Mouse (Mus musculus) CH12.LX (cell line): ENCODE results near the gene Gbgt1. TPM values are rescaled to one million over a fixed set of nuclear protein-coding genes. Genes with fewer than 3 reads are reported as not detected.

ENCODE experiments used
- DNase-seq: peaks from one replicate; pipeline ENCODE4 v3.0.0-alpha.2; 2013; ENCODE audit errors: extremely low read depth
- H3K27ac ChIP-seq: 2 replicates; pipeline ENCODE4 v1.5.1; 2012; ENCODE audit warnings: low read depth, mild to moderate bottlenecking, control low read depth, moderate library complexity; ENCODE audit not compliant: insufficient read depth
- H3K27me3 ChIP-seq: replicated peaks from 2 replicates; pipeline ENCODE3; 2012; ENCODE audit warnings: inconsistent platforms
- H3K36me3 ChIP-seq, 2 experiments: replicated peaks in 1 of 2; 2 replicates each; pipeline versions ENCODE3 to v1.6.1; 2012; ENCODE audit warnings: inconsistent platforms in 1 of 2, low read length in 1 of 2, mild to moderate bottlenecking in 1 of 2, mixed read lengths in 1 of 2, moderate library complexity in 1 of 2; ENCODE audit not compliant: control insufficient read depth in 1 of 2, insufficient read depth in 1 of 2
- H3K4me1 ChIP-seq, 2 experiments: 2 replicates each; pipeline ENCODE4 v1.6.1; 2012; ENCODE audit warnings: inconsistent platforms in 1 of 2, moderate library complexity in 1 of 2; ENCODE audit not compliant: insufficient read depth in 2 of 2, control insufficient read depth in 1 of 2
- H3K4me2 ChIP-seq: 2 replicates; pipeline ENCODE4 v1.6.1; 2012; ENCODE audit warnings: low read depth, mild to moderate bottlenecking, control low read depth; ENCODE audit not compliant: poor library complexity, insufficient read depth, severe bottlenecking
- H3K4me3 ChIP-seq, 3 experiments: fragments of 150-350 bp in 1 of 3; sonication (generic) in 1 of 3; replicated peaks in 1 of 3; 2 replicates each; pipeline versions ENCODE3 to v1.5.1; 2011 to 2012; ENCODE audit warnings: low read depth in 2 of 3, low read length in 2 of 3, mild to moderate bottlenecking in 2 of 3, moderate library complexity in 2 of 3, control low read depth in 1 of 3, improper control_type of control experiment in 1 of 3, inconsistent platforms in 1 of 3, mixed read lengths in 1 of 3; ENCODE audit not compliant: poor library complexity in 1 of 3
- H3K79me2 ChIP-seq: replicated peaks from 2 replicates; pipeline ENCODE4 v1.6.1; 2012; ENCODE audit warnings: mild to moderate bottlenecking, moderate library complexity; ENCODE audit not compliant: control insufficient read depth, poor library complexity, insufficient read depth, severe bottlenecking; ENCODE audit errors: extremely low read depth
- H3K9ac ChIP-seq: 2 replicates; pipeline ENCODE4 v1.6.1; 2012; ENCODE audit warnings: low read depth, mild to moderate bottlenecking, control low read depth, moderate library complexity; ENCODE audit not compliant: insufficient read depth
- H3K9me3 ChIP-seq: replicated peaks from 2 replicates; pipeline ENCODE3; 2012; ENCODE audit warnings: low read length, inconsistent platforms, mixed read lengths
- BHLHE40 ChIP-seq: IDR thresholded peaks from 2 replicates; pipeline ENCODE4 v1.6.1; 2011; ENCODE audit warnings: mild to moderate bottlenecking, low read depth, low read length, improper control_type of control experiment
- CHD1 ChIP-seq: IDR thresholded peaks from 2 replicates; pipeline ENCODE4 v1.6.1; 2012; ENCODE audit warnings: low read depth, low read length, improper control_type of control experiment, inconsistent platforms
- CHD2 ChIP-seq: IDR thresholded peaks from 2 replicates; pipeline ENCODE4 v1.6.1; 2011; ENCODE audit warnings: low read length, improper control_type of control experiment
- ELF1 ChIP-seq: IDR thresholded peaks from 2 replicates; pipeline ENCODE4 v1.6.1; 2014; ENCODE audit warnings: low read depth, mild to moderate bottlenecking, inconsistent platforms, low read length, improper control_type of control experiment
- EP300 ChIP-seq: IDR thresholded peaks from 2 replicates; pipeline ENCODE4 v1.6.1; 2011; ENCODE audit warnings: low read length, improper control_type of control experiment
- ETS1 ChIP-seq: conservative IDR thresholded peaks from 2 replicates; pipeline ENCODE4 v1.6.1; 2012; ENCODE audit warnings: low read depth, mild to moderate bottlenecking, inconsistent platforms, low read length, improper control_type of control experiment, moderate library complexity
- GABPA ChIP-seq: IDR thresholded peaks from 2 replicates; pipeline ENCODE4 v1.6.1; 2012; ENCODE audit warnings: low read depth, low read length, improper control_type of control experiment, inconsistent platforms; ENCODE audit not compliant: insufficient replicate concordance
- HCFC1 ChIP-seq: IDR thresholded peaks from 2 replicates; pipeline ENCODE4 v1.6.1; 2012; ENCODE audit warnings: low read depth, mild to moderate bottlenecking, inconsistent platforms, low read length, improper control_type of control experiment
- JUN ChIP-seq: IDR thresholded peaks from 2 replicates; pipeline ENCODE4 v1.6.1; 2011; ENCODE audit warnings: low read depth, mild to moderate bottlenecking, low read length, improper control_type of control experiment, moderate library complexity; ENCODE audit not compliant: insufficient read depth
- MAFK ChIP-seq: IDR thresholded peaks from 2 replicates; pipeline ENCODE4 v1.6.1; 2011; ENCODE audit warnings: low read length, improper control_type of control experiment; ENCODE audit not compliant: insufficient replicate concordance
- MAX ChIP-seq: IDR thresholded peaks from 2 replicates; pipeline ENCODE4 v1.6.1; 2011; ENCODE audit warnings: low read length, improper control_type of control experiment
- MXI1 ChIP-seq: IDR thresholded peaks from 2 replicates; pipeline ENCODE4 v1.6.1; 2011; ENCODE audit warnings: mild to moderate bottlenecking, low read depth, low read length, improper control_type of control experiment
- POLR2A ChIP-seq: IDR thresholded peaks from 2 replicates; pipeline ENCODE4 v1.6.1; 2011; ENCODE audit warnings: low read depth, mild to moderate bottlenecking, improper control_type of control experiment, low read length
- TBP ChIP-seq: conservative IDR thresholded peaks from 2 replicates; pipeline ENCODE4 v1.6.1; 2011; ENCODE audit warnings: low read depth, low read length, improper control_type of control experiment
- TCF12 ChIP-seq: IDR thresholded peaks from 2 replicates; pipeline ENCODE4 v1.6.1; 2014; ENCODE audit warnings: low read depth, mild to moderate bottlenecking, inconsistent platforms, low read length, improper control_type of control experiment
- USF2 ChIP-seq: conservative IDR thresholded peaks from 2 replicates; pipeline ENCODE4 v1.6.1; 2011; ENCODE audit warnings: low read depth, low read length, improper control_type of control experiment
- ZKSCAN1 ChIP-seq: IDR thresholded peaks from 2 replicates; pipeline ENCODE4 v1.6.1; 2012; ENCODE audit warnings: low read depth, inconsistent platforms, low read length, improper control_type of control experiment, borderline replicate concordance
- dilution Hi-C: fragments of 300-500 bp; cut with MboI; formaldehyde crosslinking; loops from 2 replicates; pipeline ENCODE4 v1.14.3; 2020; ENCODE audit warnings: low sequenced_read_pairs; ENCODE audit not compliant: extremely low pct_unique_long_range_greater_than_20kb, extremely low pct_ligation_motif_present
- in situ Hi-C: fragments of 300-500 bp; cut with MboI; formaldehyde crosslinking; loops from 3 replicates; pipeline ENCODE4 v1.14.3; 2019; ENCODE audit warnings: low sequenced_read_pairs, low pct_ligation_motif_present, low pct_unique_long_range_greater_than_20kb, mixed read lengths
- polyA plus RNA-seq: library from polyadenylated mRNA; unstranded; fragments of >175 nt; gene quantifications from 2 replicates; pipeline ENCODE4 v1.2.1, GENCODE M21; 2012; ENCODE audit warnings: low read depth; ENCODE audit not compliant: insufficient read length
- total RNA-seq, 2 experiments: library from RNA; depleted of rRNA; stranded (reverse); fragments of 300-350 nt in 1 of 2; fragments of >200 nt in 1 of 2; gene quantifications; 2 replicates each; pipeline ENCODE4 v1.2.3; 2012 to 2014

Gbgt1 gene
- total and polyA plus RNA-seq, 3 experiments, result not detected

- Histone ChIP-seq H3K4me1 (no peaks in the 10 kb centered on the region), H3K9me3 (no peaks in the 10 kb centered on the region), H3K79me2 (no peaks in the 10 kb centered on the region), H3K27ac (no peak overlapping the region), H3K4me2 (no peak overlapping the region), H3K9ac (no peak overlapping the region), H3K27me3 (peaks cover 87% of the 10 kb centered on the region), H3K36me3 (no peaks in the 10 kb centered on the region), H3K4me3 (no peak overlapping the region)
- dilution Hi-C loops (no loop called here), in situ Hi-C loops (no loop called here)
- no peak for TF ChIP-seq ELF1
- TF ChIP-seq ZKSCAN1, result no peak
- TF ChIP-seq JUN, result no peak
- TF ChIP-seq MXI1, result no peak
- TF ChIP-seq MAX, result no peak
- TF ChIP-seq CHD1, result no peak
- no peak for TF ChIP-seq BHLHE40
- no peak for TF ChIP-seq USF2
- TF ChIP-seq GABPA, result no peak
- TF ChIP-seq HCFC1, result no peak
- TF ChIP-seq EP300, result no peak
- no peak for TF ChIP-seq TBP
- TF ChIP-seq POLR2A, result no peak
- TF ChIP-seq CHD2, result no peak
- TF ChIP-seq ETS1, result no peak
- no peak for TF ChIP-seq MAFK
- no peak for TF ChIP-seq TCF12
- DNase-seq, result no peak
Observed at GRCm38 (mm10) chr2:28451663-28452062, 45.0 kb upstream of the Gbgt1 start.

GRCm38 (mm10) chr2:28453539-28453938 lies 43.2 kb upstream of the Gbgt1 start:
- in situ Hi-C loops (no loop called here), dilution Hi-C loops (no loop called here)
- Histone ChIP-seq H3K4me2 (no peak overlapping the region), H3K9me3 (no peaks in the 10 kb centered on the region), H3K27ac (no peak overlapping the region), H3K27me3 (peaks cover 84% of the 10 kb centered on the region), H3K79me2 (no peaks in the 10 kb centered on the region), H3K36me3 (no peaks in the 10 kb centered on the region), H3K9ac (no peak overlapping the region), H3K4me3 (no peak overlapping the region), H3K4me1 (no peaks in the 10 kb centered on the region)
- no peak for TF ChIP-seq ETS1
- no peak for TF ChIP-seq ZKSCAN1
- no peak for DNase-seq
